Mouse (Mus musculus): ENCODE data around the gene Olfr316. TPM values are rescaled to one million over a fixed set of nuclear protein-coding genes. Genes with fewer than 3 reads are reported as not detected.
"Not testable (repeated sequence)": the region's sequence is repeated elsewhere in the genome, so short reads cannot be mapped to it uniquely, and the experiment has no call there.

The Olfr316 gene
- total RNA-seq (2021), result not detected in 2 replicates
- long read RNA-seq, result 0 reads

GRCm38 (mm10) chr11:58752434-58752833 lies at the start of gene Olfr316:
TSS of gene Olfr316 (plus strand) at chr11:58752734.
- no peak for DNase-seq

- DNase-seq, result no peak
Observed at GRCm38 (mm10) chr11:58709086-58709485, 43.4 kb upstream of the Olfr316 start.

- not testable (repeated sequence) for DNase-seq
Observed at GRCm38 (mm10) chr11:58717723-58718122, 34.8 kb upstream of the Olfr316 start.

- DNase-seq, result no peak
Observed at GRCm38 (mm10) chr11:58719701-58720100, 32.8 kb upstream of the Olfr316 start.

- DNase-seq, result no peak
Observed at GRCm38 (mm10) chr11:58723914-58724313, 28.6 kb upstream of the Olfr316 start, which contains the start of gene Olfr318. TSS of gene Olfr318 (minus strand) at chr11:58724014.

GRCm38 (mm10) chr11:58727896-58728650 lies 24.5 kb upstream of the Olfr316 start:
- not testable (repeated sequence) for DNase-seq

GRCm38 (mm10) chr11:58733372-58733771 lies 19.2 kb upstream of the Olfr316 start:
- DNase-seq, result no peak

- DNase-seq, result no peak
Observed at GRCm38 (mm10) chr11:58738792-58739262, 13.7 kb upstream of the Olfr316 start, which contains the start of gene Olfr317. TSS of gene Olfr317 (minus strand) at chr11:58739212.

- DNase-seq, result not testable (repeated sequence)
Observed at GRCm38 (mm10) chr11:58751096-58751495, 1.4 kb upstream of the Olfr316 start.

GRCm38 (mm10) chr11:58772888-58773287 lies 20.4 kb downstream of the Olfr316 start, which contains the start of gene Olfr315:
TSS of gene Olfr315 (plus strand) at chr11:58773188.
- no peak for DNase-seq

GRCm38 (mm10) chr11:58782480-58783089 lies 30.1 kb downstream of the Olfr316 start, which contains the start of gene Olfr314:
TSS of gene Olfr314 (plus strand) at chr11:58782952.
- no peak for DNase-seq

- no peak for DNase-seq
Observed at GRCm38 (mm10) chr11:58784182-58784581, 31.6 kb downstream of the Olfr316 start.

- DNase-seq, result no peak
Observed at GRCm38 (mm10) chr11:58787651-58788050, 35.1 kb downstream of the Olfr316 start.

- DNase-seq, result no peak
Observed at GRCm38 (mm10) chr11:58788346-58788745, 35.8 kb downstream of the Olfr316 start.

GRCm38 (mm10) chr11:58789532-58789931 lies 37.0 kb downstream of the Olfr316 start:
- DNase-seq, result no peak

- DNase-seq, result no peak
Observed at GRCm38 (mm10) chr11:58790053-58790452, 37.5 kb downstream of the Olfr316 start.

- DNase-seq, result no peak
Observed at GRCm38 (mm10) chr11:58790646-58791045, 38.1 kb downstream of the Olfr316 start.

GRCm38 (mm10) chr11:58795856-58796255 lies 43.3 kb downstream of the Olfr316 start:
- no peak for DNase-seq

GRCm38 (mm10) chr11:58796850-58797249 lies 44.3 kb downstream of the Olfr316 start:
- no peak for DNase-seq

- no peak for DNase-seq
Observed at GRCm38 (mm10) chr11:58799747-58800146, 47.2 kb downstream of the Olfr316 start.

GRCm38 (mm10) chr11:58801558-58802228 lies 49.2 kb downstream of the Olfr316 start, which contains the start of gene Fam183b:
TSS of gene Fam183b (minus strand) at chr11:58801960.
- no peak for DNase-seq

- DNase-seq, result no peak
Observed at GRCm38 (mm10) chr11:58803871-58804270, 51.3 kb downstream of the Olfr316 start.

- DNase-seq, result no peak
Observed at GRCm38 (mm10) chr11:58804393-58804792, 51.9 kb downstream of the Olfr316 start.

Data from adrenal gland, postnatal 25 days (tissue).